Mouse (Mus musculus) hindlimb bud, embryonic 11.5 days (tissue): ENCODE measurements around the gene Bmper.

Experiments used
- DNase-seq: peaks from one replicate; pipeline ENCODE4 v3.0.0-alpha.2; 2012; ENCODE audit warnings: low read depth, low spot score; ENCODE audit errors: extremely low spot score

Gene Bmper

DNA sequence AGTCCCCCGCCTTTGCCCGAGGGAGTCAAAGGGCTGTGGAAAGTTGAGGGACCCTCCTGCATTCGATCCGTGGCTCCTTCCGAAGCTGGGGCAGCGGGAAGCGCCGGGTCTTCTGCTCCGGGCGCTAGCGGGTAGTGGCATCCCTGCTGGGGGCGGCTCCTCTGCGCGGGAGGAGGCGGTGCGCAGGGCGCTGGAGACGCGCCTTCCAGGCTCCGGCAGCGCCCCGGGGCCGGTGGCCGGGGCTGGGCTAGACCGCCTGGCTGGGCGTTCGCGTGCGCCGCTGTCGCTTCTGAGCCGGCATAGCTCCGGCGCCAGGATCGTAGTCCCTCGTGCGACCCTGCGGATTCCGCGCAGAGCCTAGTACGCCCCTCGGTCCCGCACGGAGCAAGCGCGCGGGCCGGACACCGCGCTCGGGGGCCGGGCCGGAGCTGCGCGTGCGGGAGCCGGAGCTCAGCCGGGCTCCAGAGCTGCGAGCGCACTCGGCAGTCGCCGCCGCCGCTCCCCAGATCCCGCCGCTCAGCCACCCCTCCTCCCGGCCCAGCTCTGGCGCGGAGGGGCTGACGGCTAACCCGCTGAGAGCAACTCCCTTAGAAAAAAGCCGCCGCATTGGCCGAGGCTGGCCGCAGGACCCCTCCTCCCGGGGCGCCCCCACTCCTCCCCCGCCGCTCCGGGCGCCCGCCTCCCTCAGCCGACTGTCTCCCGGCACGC lies at the start of gene Bmper:
Gene Bmper, plus strand, starts transcription at position 236 of the 708 bp plus-strand sequence.
- no peak for DNase-seq

- DNase-seq: no peak
Measured at GRCm38 (mm10) chr9:23177476-23177875, 45.4 kb upstream of the Bmper start.

DNA sequence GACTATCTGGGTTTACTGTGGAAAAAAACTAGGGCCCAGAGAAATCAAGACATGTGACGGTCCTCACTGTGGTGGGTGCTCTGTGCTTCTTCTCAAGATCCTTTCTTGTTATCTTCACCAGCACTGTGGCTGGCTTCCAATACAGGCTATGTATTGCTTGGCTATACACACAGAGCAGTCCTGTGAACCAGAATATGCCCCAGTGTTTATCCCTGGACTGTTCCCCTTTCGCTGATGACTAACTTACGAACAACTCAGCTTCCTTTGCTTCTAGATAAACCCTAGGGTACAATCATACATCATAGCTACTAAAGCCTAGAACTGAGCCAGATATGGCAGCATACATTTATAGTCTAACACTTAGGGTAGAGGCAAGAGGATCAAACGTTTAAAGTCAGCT lies 35.7 kb upstream of the Bmper start:
- DNase-seq: no peak

GRCm38 (mm10) chr9:23188136-23188535 lies 34.7 kb upstream of the Bmper start:
- no peak for DNase-seq

- DNase-seq: no peak
Measured at GRCm38 (mm10) chr9:23190950-23191349, 31.9 kb upstream of the Bmper start.

- no peak for DNase-seq
Measured at GRCm38 (mm10) chr9:23191431-23191830, 31.4 kb upstream of the Bmper start.

- DNase-seq: no peak
Measured at GRCm38 (mm10) chr9:23192567-23193331, 30.1 kb upstream of the Bmper start.

- no peak for DNase-seq
Measured at GRCm38 (mm10) chr9:23198996-23199395, 23.9 kb upstream of the Bmper start.

DNA sequence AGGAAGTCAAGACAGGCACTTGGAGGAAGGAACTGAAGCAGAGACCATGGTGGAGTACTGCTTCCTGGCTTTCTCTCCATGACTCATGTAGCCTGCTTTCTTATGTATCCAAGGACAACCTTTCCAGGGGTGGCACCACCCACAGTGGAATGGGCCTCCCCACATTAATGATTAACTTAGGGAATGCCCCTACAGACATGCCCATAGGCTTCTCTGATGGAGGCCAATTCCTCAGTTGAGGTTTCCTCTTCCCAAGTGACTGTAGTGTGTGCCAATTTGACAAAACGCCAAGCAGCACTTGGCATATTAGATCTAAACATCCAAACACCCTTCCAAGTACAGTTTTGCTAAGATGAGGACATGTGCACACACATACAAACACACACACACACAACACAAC lies 23.0 kb upstream of the Bmper start:
- DNase-seq: no peak

GRCm38 (mm10) chr9:23200828-23201227 lies 22.0 kb upstream of the Bmper start:
- no peak for DNase-seq

GRCm38 (mm10) chr9:23202431-23202830 lies 20.4 kb upstream of the Bmper start:
- no peak for DNase-seq

- DNase-seq: no peak
Measured at GRCm38 (mm10) chr9:23204339-23205288, 18.3 kb upstream of the Bmper start.

DNA sequence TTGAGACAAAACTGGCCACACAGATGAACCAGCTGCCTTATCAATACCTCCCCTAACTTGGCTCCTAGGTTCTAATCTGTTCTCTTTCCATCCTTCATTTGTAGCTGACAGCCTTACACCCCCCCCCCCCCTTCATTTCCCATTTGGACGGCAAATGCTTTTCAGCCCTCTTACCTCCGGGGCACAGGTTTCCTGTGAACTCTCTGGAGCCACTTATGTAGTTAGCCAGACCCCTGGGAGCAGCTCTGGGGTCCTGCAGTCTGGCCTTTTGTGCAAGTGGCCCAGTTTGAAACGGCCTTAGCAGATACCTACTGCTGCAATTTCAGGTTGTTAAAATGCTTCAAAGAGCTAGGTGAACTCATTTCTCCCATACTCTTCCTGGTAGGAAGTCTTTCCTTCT lies 17.6 kb upstream of the Bmper start:
- no peak for DNase-seq

- DNase-seq: no peak
Measured at GRCm38 (mm10) chr9:23205757-23206156, 17.1 kb upstream of the Bmper start.

DNA sequence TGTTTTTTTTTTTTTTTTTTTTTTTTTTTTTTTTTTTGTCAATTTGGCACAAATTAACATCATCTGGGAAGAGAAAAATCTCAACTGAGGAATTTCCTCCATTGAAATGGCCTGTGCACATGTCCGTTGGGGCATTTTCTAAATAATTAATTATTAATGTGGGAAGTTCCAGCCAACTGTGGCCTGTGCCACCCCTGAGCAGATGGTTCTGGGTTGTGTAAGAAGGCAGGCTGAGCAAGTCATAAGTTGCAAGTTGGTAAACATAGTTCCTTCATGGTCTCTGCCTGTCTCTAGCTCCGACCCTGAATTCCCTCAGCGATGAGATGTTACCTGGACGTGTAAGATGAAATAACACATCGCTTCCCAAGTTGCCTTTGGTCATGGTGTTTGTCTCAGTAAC lies 16.7 kb upstream of the Bmper start:
- no peak for DNase-seq

DNA sequence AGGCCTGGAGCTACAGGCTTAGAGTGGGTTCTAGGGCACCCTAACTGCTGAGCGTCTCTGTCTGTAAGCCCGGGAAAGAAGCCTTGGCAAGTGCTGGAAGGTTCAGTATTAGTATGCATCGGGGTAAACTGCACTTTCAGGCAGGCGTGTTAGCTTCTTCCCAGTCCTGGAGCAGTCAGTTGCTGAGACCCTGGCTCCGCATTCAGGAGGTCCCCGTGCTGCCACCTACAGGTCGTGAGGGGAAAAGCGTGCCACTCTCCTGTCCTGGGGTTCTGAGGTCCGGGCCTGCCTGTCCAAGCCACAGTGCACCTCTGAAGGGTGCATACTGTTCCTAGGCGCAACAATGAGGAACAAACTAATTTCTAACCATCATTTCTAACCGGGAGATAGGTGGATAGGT lies 10.6 kb upstream of the Bmper start:
- DNase-seq: no peak

DNA sequence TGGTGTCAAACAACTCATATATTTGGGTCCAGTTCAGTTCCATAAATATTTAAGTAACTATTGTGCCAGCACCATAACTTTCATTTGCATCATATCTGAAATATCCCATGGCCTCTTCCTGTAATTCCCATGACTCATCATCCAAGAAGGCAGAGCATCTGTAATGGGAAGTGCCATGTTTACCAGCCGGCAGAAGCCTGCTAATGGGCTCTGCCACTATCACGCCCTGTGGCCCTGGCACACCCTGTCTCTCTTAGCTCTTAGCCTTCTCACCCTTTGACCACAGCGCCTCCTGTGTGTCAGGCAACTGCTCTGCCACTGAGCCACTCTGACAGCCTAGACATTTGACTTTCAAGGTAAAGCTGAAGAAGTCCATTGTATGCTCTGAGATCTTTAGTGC lies 3.1 kb upstream of the Bmper start:
- no peak for DNase-seq

GRCm38 (mm10) chr9:23221976-23222375 lies 900 bp upstream of the Bmper start:
- no peak for DNase-seq

DNA sequence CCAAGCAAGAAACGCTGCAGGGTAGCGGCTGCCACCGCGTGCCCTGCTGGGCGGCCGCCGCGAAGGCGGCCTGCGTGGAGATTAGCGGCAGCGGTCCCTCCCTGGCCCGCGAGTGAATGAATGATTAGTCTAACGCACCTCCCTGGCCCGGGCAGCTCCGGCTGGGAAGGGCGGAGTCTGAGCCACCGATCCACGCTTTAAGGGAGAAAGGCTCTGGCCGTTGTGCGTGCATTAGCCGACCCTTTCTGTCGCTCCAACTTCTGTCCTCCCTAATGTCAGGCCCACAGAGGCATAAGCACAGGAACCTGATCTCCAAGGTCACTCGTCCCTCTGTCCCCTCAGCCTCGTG lies 410 bp upstream of the Bmper start:
- DNase-seq: no peak

DNA sequence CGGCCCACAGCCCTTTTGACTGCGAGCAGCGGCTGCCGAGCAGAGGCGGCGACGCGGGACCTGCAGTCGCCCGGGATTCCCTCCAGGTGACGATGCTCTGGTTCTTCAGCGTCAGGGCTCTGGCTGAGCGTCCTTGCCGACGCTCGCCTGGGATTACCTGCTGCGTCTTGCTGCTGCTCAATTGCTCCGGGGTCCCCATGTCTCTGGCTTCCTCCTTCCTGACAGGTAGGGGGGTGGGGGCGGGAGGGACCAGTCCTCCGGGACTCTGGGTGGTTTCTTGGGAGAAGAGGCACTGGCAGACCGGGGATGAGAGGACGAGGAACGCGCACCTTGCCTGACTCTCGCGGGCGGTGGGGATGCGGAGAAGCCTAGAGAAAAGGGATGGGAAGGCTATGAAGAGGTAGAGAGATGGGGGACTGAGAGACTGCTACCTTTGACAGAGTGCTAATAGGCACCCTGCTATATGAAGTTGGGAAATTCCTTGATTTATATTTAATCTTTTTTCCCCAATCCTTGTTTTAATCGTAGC lies 737 bp downstream of the Bmper start:
- DNase-seq: no peak

- DNase-seq: no peak
Measured at GRCm38 (mm10) chr9:23233464-23234121, 10.7 kb downstream of the Bmper start.
